Mouse (Mus musculus) G1E (cell line): Measurements from ENCODE around the gene Dok1.

Experiments used
- CTCF ChIP-seq: IDR thresholded peaks from 2 replicates; pipeline ENCODE4 v1.5.1; 2012; ENCODE audit warnings: low read depth, low read length, inconsistent platforms, mixed read lengths
- POLR2AphosphoS5 ChIP-seq: IDR thresholded peaks from 2 replicates; pipeline ENCODE4 v1.6.1; 2012; ENCODE audit warnings: low read depth, low read length, inconsistent platforms; ENCODE audit not compliant: insufficient replicate concordance

DNA sequence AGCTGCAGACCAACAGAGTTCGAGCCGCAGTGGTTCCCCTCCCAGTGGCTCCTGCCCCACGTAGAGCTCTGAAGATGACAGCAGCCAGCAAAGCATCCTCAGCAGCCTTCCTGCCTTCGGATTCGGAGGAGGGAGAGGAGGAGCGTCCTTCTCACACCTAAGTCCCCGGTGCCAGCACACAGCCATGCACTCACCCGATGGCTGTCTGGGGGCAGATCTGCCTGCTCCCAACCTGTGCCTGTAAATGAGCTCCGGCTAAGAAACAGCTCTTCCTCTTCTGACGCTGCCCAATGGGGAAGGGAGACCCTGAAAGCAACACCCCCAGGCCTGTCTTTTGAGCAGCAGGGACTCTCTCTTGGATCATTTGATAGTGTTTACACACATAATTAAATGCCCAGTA, 3.5 kb downstream of the Dok1 start:
- no peak for TF ChIP-seq CTCF
- TF ChIP-seq POLR2AphosphoS5: no peak
